Mouse (Mus musculus) heart, postnatal 25 days (tissue): Measurements from ENCODE around the gene Tmem63b. TPM values are rescaled to one million over a fixed set of nuclear protein-coding genes. Genes with fewer than 3 reads are reported as not detected.

Experiments used
- DNase-seq: peaks from one replicate; pipeline ENCODE4 v3.0.0; 2022; ENCODE audit warnings: low spot score
- intact Hi-C: fragments of 180-260 bp; cut with DNase I; formaldehyde crosslinking; loops from one replicate; pipeline ENCODE4 v1.15.1; 2025
- total RNA-seq, 2 experiments: library from RNA; stranded (reverse); gene quantifications; 2 replicates each; pipeline ENCODE4 v1.2.3; 2021

Gene Tmem63b
- total RNA-seq = 10 to 100 TPM; 83.5 to 86.1 TPM

DNA sequence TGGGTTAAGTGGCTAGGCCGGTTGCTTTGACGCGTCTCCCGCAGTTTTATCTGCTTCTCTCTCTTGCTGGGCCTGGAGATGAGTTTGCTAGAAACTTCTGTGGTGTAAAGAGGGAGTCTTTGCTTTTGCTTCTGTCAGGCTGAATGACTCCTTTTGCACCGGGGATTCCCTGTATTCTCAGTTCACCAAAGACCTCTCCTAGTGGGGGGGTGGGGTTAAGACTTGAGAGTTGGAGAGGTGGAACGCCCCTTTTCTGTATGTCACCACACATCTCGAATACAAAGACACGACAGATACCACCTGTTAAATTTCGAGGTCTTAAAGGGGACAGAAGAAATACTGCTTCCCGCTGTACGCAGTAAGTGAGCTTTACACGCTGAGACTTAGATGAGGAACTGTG is at the start of gene Tmem63b:
Gene Tmem63b (minus strand): TSS at position 190 of the 400 bp plus-strand sequence.
- no peak for DNase-seq

DNA sequence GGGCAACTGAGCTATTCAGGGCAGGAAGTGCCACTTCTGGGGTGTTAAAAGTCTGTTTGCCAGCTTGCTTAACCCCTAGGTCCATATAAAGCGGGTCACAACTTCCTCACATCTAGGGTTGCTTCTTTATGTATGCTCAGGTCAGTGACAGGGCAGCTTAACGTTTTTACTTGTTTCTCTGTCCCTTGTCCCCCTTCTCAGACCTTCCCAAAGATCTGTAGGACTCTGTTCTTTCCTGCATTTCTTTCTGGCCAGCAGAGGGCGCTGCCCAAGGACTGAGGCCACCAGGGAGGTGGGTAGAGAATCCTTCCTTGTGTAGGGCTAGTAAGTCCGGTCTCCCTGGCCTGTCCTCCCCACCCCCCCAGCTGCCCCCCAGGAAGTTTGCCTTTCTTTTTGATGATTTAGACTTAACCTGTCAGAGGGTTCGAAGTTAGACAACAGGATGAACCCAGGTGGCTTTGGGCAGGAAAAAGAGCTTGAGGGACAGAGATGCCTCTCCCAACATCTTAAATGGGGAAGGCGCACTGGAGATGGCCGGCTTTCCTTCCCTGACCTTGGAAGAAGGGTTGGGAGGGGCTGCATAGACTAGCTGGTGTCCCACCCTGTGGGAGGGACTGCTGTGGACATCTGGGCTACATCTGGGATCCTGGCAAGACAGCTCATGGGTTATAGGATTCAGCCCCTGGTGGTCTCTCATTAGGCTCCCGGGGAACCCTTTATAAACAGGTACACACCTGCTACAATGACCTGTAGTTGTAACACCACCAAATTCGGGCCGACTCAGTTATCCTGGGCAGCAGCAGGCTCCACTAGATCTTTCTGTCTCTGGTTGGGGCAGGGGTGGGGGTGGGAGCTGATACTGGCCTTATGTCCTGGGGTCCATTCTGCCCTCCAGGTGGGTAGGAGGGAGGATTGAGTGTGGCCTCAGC is 48.9 kb upstream of the Tmem63b start:
- peak; percentile 52 for DNase-seq
- intact Hi-C loops = loop anchor here (1.0 to 10.0 kb wide), 3 partner anchors 33 to 297 kb away; partner anchors contain the start of gene Vegfa

More for the DNA sequence above, at the start of gene Tmem63b:
- intact Hi-C loops = no loop called here

DNA sequence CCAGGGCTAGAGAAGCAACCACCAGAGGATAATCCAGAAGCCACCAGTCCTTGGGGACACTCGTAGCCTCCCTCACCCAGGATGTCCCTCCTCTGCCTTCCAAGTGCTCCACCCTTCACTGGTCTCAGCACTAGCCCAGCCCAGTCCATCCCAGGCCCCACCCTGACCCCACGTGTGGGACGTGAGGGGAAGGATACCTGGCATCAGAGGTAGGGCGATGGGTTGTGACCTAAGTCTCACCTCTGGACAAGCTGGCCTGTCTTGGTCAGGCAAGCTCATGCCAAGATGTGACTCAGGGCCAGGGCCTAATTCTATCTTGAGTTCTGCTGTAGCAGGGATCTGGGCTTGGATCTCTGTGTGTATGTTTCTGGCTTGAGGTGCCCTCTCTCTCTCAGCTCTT is 48.2 kb upstream of the Tmem63b start:
- intact Hi-C loops = loop anchor here (1.0 to 10.0 kb wide), 3 partner anchors 110 to 562 kb away; partner anchors contain the start of genes Dlk2 and Vegfa
- no peak for DNase-seq

DNA sequence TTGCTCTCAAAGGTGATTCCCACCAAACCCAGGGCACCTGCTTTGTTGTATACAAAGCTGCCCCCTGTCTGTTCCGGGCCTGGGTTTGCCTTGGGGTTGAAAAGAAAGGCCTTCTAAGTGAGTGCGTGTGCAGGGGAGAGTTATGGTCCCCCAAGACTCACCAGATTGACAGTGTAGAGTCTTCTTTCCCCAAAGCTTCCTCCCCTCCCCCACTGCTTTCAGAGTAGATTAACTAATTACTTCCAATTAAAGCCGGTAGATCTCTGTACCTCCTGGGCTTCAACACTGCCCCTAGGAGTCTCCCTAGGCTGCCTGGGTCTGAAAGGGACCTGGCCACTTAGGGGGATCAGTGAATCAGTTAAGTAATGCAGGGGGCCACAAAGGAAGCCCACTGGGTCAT is 47.6 kb upstream of the Tmem63b start:
- DNase-seq = no peak
- intact Hi-C loops = loop anchor here (5.0 to 10.0 kb wide), 2 partner anchors 110 to 563 kb away; partner anchors contain the start of gene Dlk2

DNA sequence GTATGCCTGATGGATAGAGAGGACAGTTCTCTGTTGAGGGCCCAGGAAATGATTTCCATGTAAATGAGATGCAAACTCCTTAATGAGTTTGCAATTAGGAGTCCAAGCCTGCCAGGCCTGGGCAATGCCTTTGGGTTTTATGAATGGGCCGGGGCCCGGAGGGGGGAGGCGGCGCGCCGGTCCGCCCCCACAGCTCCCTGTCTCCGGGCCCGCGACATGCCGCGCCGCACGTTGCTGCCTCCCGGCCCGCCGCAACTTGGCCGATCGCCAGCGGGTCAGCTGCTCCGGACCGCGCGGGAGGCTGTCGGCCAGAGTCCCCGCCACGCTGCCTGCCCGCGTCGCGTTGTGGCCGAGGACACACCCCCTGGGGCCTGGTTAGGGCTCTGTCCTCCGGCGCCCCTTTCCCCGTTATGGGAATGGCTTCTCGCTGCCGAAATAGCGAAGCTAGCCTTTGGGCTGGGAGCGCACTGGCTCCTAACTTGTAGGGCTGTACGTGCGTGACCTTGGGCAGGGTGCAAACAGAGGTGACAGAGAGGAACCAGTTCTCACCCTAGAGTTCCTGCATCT is 47.1 kb upstream of the Tmem63b start, which contains the start of gene 1600014C23Rik:
Gene 1600014C23Rik (minus strand): TSS at position 110 of the 567 bp plus-strand sequence.
- DNase-seq = no peak
- intact Hi-C loops = loop anchor here (5.0 to 10.0 kb wide), 2 partner anchors 111 to 563 kb away; partner anchors contain the start of gene Dlk2

DNA sequence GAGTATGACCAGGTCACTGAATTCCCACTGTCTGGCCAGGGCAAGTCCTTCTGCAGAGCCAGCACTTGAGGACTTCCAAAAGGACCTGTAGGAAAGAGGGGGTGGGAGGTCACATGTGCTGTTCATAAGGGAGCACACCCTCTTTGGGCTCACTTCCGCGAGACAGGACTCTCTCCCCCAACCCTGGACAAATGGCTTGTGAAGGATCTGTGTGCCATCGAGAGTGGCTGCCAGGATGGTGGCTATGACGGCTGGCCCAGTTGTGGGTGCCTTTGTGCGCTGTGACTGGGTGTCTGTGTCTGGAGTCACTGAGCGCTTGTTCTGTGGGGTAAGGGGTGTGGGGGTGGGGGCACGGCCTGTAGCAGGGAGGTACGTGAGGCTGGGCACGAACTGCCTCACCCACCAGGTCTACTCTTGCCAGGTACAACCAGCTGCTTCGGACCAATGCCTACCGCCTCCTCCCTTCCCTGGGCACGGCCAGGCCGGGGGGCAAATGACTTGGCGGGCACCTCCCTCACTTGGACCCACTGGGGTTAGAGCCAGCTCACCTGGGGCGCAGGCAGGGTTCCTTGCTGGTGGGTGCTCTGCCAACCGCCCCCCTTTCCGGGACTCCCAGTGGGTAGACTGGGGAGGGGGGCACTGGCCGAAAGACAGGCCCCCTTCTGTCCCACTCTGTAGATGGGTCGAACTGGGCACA is 46.5 kb upstream of the Tmem63b start:
- intact Hi-C loops = loop anchor here (5.0 to 10.0 kb wide), 2 partner anchors 112 to 564 kb away; partner anchors contain the start of gene Dlk2
- DNase-seq = no peak

DNA sequence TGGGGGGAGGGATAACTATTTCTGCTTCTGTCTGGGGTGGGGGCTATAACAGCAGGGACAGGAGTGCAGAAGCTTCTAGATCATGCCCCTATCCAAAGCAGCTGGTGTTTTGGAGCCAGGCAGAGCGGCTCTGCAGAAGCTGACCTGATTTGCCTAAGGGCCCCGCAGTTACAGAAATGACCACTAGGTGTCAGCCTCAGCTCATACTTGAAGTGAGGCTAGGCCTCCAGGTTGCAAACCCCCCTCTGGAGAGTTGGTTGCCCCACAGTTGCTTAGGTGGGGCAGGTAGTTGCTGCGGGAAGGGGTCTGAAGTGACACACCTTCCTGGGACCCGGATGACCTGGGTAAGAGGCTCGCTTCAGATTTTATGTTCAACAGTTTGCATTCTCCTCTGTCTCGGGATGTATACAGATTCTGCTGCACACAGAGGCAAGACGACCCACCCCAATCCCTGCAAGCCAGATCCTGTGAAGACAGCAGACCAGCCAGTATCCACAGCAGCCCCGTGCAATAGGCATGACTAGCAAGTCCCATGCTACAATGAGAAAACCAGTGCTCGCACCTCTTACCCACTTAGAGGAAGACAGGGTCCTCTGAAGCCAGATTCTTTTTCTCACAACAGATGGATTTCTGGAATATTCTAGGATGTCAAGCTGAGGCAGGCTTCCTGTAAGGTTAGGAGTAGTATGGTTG is 44.6 kb upstream of the Tmem63b start:
- DNase-seq = peak; percentile 55
- intact Hi-C loops = loop anchor here (1.0 to 10.0 kb wide), 3 partner anchors 113 to 566 kb away; partner anchors contain the start of gene Dlk2

DNA sequence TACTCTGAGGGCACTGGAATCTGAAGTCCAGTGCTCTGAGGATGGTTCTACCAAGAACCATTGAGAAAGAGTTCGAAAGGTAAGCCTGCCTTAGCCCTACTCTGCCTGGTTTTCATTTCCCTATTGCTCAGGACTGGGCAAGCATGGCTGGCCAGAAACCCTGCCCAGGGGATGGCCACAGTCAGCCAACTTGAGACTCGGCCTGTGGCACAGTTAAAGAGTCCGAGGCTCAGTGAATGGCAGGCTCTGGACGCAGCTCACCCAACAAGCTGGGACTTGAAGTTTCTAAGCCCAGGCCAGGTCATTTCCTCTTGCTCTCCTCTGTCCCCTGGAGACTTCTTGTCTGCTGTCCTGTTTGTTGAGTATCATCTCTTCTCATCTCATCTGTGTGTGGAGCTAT is 44.0 kb upstream of the Tmem63b start:
- DNase-seq = no peak
- intact Hi-C loops = loop anchor here (1.0 to 10.0 kb wide), 3 partner anchors 114 to 567 kb away; partner anchors contain the start of gene Dlk2

DNA sequence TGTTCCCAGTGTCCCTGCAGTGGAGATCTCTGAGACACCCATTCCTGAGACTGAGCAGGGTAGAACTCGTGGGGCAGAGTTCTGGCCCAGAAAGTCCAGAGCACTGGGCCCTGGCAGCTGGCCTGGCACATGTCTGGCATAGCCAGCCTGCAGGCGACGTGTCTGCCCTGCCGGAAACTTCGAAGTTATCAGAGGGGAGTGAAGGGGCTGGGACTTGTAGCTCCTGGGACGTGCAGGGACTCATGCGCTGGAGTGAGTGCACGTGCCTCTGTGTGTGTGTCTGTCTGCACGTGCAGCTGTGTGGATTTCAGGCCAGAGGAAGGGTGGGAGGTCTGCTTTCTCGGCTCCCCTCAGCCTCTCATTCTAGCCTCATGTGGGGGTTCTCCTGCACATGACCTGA is 42.7 kb upstream of the Tmem63b start:
- intact Hi-C loops = no loop called here
- DNase-seq = no peak

DNA sequence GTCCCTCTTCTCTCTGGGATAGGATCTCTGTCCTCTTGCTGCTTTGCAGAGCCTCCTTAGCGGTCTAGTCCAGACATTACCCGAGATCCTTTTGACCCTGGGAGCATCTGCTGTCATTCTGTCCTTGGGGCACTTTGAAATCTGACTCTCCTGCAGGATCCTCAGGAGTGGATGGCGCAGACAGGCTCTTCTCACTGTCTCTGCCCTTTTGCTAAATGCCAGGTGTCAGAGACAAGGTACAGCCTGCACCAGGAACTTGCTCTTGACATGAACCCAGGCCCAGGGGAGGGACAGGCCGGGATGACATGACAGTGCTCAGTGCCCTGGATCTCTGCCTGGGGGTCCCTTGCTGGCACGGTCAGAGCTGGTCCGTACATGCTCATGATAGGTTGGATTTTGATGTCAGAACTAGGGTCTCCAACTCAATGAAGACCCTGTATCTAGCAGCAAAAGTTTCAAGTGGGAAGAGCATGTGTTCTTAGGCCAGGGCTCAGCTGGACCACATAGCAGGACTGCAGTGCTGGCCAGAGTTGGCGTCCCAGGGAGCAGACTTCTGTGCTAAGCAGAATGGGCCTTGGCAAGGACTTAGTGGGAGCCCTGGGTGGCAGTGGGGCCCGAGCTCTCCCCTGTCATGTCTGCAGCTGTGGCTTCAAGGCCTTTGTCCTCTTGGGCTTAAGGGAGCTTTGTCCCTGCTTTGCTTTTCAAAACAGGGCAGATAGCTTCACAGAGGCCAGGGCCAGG is 41.4 kb upstream of the Tmem63b start:
- no peak for DNase-seq
- intact Hi-C loops = no loop called here

DNA sequence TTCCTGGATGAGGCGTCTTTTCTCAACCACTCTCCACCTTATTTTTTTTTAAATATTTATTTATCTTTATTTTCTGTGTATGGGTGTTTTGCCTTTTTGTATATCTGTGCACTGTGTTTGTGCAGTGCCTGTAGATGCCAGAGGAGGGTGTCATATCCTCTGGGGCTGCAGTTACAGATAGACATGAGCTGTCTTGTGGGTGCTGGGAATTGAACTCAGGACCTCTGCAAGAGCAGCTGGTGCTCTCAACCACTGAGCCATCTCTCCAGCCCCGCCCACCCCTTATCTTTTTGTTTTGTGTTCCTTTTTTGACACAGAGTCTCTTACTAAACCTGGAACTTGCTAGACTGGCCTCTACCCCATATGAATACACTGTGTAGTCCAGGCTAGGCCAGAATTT is 40.8 kb upstream of the Tmem63b start:
- intact Hi-C loops = no loop called here
- DNase-seq = no peak

DNA sequence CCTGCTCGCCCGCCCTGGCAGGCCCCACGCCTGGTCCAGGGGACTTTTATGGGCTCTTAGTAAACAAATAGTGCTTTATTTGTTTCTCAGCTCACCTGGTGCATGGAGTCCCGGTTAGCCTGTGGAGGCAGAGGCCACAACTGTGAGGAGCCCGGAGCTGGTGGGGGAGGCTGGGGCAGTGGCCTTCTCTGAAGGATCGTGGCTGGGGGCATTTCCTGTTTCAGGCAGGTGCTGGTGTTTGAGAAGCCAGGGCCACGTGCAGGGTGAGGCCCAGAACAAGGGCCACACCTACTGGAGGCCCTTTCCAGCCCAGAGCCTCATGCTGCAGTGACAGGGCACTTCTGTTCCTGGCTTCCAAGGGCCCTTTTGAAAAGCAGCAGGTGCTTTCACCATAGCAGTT is 39.5 kb upstream of the Tmem63b start:
- DNase-seq = no peak
- intact Hi-C loops = no loop called here

DNA sequence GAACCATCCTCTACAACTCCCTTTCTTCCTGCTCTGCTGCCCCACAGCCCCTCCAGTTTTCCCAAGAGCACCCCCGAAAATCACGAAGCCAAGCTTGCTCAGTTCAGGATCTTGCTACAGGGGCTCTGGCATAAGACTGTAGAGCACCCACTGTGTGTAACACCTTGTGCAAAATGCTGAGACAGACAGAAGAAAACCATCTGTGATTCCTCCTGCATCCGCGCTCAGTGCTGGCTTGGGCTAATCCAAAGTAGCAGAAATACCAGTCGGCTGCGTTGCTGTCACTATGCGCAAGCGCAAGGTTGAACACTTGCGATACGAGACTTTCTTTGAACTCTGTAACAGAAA is 37.8 kb upstream of the Tmem63b start:
- intact Hi-C loops = loop anchor here (5.0 kb wide), 1 partner anchor 147 kb away; no protein-coding TSS in a partner anchor
- DNase-seq = no peak

DNA sequence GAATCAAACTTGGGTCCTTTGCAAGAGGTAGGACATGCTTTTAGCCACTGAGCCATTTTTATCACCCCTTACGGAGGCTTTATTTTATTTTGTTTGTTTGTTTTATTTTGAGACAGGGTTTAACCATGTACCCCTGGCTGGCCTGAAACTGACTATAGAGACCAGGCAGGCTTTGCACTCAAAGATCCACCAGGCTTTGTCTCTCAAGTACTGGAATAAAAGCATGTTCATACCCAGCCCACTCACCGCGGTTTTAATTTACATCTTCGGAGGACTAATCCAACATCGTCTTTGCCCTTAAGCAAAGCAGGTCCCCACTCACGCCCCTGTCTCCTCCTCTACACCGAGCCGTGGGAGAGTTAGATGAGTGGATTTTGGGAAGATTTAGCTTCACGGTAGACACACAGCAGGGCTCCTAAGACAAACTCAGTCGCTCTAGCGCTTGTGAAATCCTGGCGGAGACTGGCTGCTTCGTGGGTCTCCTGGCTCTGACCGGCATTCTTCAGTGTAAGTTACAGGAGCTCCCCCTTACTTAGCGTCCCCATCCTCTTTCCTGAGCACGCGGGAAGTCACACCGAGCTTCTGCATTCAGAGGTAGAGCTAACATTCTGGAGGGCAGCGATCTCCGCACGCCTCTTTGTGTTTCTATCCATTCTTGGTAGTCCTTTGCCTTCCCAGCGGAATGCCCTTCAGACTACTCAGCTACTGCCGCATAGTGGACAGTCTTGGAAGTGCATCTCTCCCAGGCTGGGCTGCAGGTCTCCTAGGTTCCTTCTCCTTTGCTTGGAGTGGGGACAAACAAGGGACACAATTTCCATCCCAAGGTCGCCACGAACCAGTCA is 37.2 kb upstream of the Tmem63b start:
- DNase-seq = no peak
- intact Hi-C loops = loop anchor here (5.0 kb wide), 1 partner anchor 147 kb away; no protein-coding TSS in a partner anchor

DNA sequence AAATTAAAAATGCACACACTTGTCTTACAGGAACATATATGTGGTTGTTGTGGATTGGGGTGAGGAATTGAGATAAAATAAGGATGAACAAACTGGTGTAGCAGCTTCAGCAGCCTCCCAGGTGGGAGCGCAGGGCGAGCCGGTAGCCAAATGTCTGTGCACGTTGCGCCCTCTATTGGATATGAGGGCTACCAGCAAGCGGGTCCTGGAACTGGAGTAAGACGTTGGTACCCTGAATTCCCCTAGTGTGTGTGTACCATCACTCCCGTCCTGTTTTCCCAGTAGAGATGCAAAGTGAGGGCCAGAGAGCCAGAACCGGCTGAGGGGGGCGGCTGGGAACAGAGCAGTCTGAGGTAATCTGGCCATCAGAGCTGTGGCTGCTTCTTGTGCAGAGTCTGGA is 31.6 kb upstream of the Tmem63b start:
- intact Hi-C loops = loop anchor here (1.0 kb wide), 1 partner anchor 40 kb away; no protein-coding TSS in a partner anchor
- no peak for DNase-seq

DNA sequence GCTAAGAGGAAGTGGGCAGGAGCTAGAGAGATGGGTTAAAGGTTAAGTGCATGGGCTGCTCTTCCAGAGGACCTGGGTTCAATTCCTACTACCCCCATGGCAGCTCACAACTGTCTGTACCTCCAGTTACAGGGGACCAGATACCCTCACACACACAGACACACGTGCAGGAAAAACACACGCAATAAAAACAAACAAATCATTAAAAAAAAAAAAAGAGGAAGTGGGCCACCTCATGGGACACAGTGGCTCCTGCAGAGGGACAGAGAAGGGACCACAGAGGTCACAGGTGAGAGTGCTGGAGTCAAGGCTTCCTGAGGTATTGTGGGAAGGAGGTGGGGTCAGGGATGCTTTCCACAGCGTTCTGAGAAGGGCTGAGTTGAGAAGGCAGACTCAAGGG is 24.8 kb upstream of the Tmem63b start:
- intact Hi-C loops = no loop called here

DNA sequence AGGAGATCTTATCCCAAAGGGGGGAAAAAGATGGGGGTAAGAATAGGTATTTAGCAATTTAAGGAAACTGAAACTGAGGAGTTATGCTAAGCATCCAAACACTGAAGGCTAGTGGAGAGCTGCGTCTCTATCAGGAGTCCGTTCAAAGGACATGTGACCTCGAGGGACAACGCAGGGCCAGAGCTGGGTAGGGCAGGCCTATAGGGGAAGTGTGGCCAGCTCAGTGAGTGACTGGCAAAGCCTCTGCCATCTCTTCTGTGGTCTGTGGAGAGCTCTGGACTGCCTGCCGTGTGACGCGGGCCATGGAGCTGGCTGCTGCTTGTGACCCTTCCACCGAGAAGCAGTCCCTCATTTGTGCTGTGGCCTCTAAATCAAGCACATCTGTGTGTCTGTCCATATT is 23.7 kb upstream of the Tmem63b start:
- no peak for DNase-seq
- intact Hi-C loops = no loop called here

More for the DNA sequence above, 24.8 kb upstream of the Tmem63b start:
- no peak for DNase-seq

DNA sequence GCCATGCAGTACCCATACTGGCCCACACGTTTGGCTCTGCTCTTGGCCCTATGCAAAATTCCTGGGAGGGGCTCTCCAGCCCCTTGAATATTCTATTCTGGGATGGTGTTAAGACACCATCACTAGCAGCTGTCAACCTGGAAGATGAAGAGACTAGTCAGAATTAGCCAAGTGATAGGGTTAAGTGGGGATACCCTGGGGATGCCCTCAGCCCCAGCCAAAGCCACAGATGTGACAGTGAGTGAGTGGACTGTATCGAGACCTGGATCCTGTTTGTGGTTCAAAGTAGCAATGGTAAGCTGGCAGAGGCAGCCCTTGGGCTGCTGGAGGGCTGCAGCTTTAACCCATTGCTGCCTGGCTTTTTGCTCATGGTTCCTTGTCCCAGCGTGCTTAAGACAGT is 23.1 kb upstream of the Tmem63b start:
- no peak for DNase-seq
- intact Hi-C loops = no loop called here
